17 mouse cellular contexts compared by ENCODE assay signal in genomic region chr9:61358933-61359332, GRCm38 (mm10).
"Had no signal": no experiment of that assay in that cellular context is flagged by ENCODE, and none has a peak within 500 bp of the region (broad histone marks: within the 10 kb centered on the region; RNA-seq: fewer than 3 reads in every experiment).

No protein-coding gene starts in this region.

- DNase-seq: kidney, adult 11 months; kidney, postnatal 10 days; kidney, postnatal 4 days; left cerebral cortex, postnatal 4 days; liver; liver, embryonic 13.5 days; liver, postnatal 0 days; lung, postnatal 14 days; right cerebral cortex, postnatal 14 days; thymus, adult 2 months; thymus, postnatal 25 days had no signal

- H3K4me3 ChIP-seq: layer of hippocampus, adult 2 months; liver, embryonic 13.5 days; lung, embryonic 15.5 days; megakaryocyte, embryonic 14.5 days; midbrain, embryonic 15.5 days; stomach, embryonic 15.5 days had no signal

- H3K4me2 ChIP-seq: liver, embryonic 13.5 days; lung, embryonic 15.5 days; midbrain, embryonic 15.5 days; stomach, embryonic 15.5 days had no signal

- H3K9ac ChIP-seq: liver, embryonic 13.5 days; liver, postnatal 0 days; lung, embryonic 15.5 days; midbrain, embryonic 15.5 days; stomach, embryonic 15.5 days had no signal

- H3K36me3 ChIP-seq: liver, embryonic 13.5 days; lung, embryonic 15.5 days; midbrain, embryonic 15.5 days; stomach, embryonic 15.5 days had no signal

- H3K27ac ChIP-seq: layer of hippocampus, adult 2 months; liver, embryonic 13.5 days; lung, embryonic 15.5 days; macrophage; midbrain, embryonic 15.5 days; stomach, embryonic 15.5 days had no signal

- ATAC-seq: liver, postnatal 0 days; midbrain, embryonic 15.5 days had no signal

- H3K9me3 ChIP-seq: liver, embryonic 13.5 days; lung, embryonic 15.5 days; midbrain, embryonic 15.5 days; stomach, embryonic 15.5 days had no signal
